Comparison of ENCODE assay signal across 39 mouse cellular contexts in the genomic region with DNA sequence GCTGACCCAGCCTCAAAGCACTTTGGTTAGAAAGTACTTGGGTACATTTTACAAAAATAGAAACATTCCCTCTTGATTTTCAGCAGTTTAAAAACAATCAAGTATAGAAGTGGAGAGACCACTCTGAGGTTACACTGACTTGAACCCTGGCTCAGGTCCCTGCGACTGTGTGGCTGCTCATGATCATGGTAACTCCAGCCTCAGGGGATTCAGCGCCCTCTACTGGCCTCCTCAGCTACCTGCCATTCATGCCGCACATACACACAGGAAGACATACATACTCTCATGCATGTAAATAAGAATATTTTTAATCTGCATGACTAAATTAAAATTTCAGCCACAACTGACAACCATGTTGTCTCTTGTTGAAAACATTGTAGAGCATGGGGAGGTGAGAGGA. TPM values are rescaled to one million over a fixed set of nuclear protein-coding genes. Genes with fewer than 3 reads are reported as not detected.
DNase-seq lines count a peak whose midpoint lies in the region; ATAC-seq and TF ChIP-seq lines count a peak whose summit lies in the region.
"Had no signal": no experiment of that assay in that cellular context is flagged by ENCODE, and none has a peak within 500 bp of the region (broad histone marks: within the 10 kb centered on the region; RNA-seq: fewer than 3 reads in every experiment).

No protein-coding gene starts in this region.

- H3K36me3 ChIP-seq in heart, adult 2 months (ENCODE audit: control insufficient read depth, insufficient read depth, low read length): no peaks in the 10 kb centered on the region
- H3K36me3 ChIP-seq in heart, embryonic 11.5 days (ENCODE audit: control insufficient read depth, insufficient read depth, low read length): no peaks in the 10 kb centered on the region
- H3K36me3 ChIP-seq in lung, embryonic 14.5 days (ENCODE audit: insufficient read depth): no peaks in the 10 kb centered on the region
- H3K36me3 ChIP-seq in E14TG2a.4 (ENCODE audit: insufficient read depth, low read length): no peaks in the 10 kb centered on the region
- H3K36me3 ChIP-seq in forebrain, embryonic 16.5 days (ENCODE audit: control insufficient read depth, insufficient read depth): no peaks in the 10 kb centered on the region
- H3K36me3 ChIP-seq: G1E; heart, embryonic 13.5 days; hindbrain, embryonic 15.5 days; kidney, embryonic 15.5 days; liver, embryonic 13.5 days; lung, embryonic 15.5 days; midbrain, embryonic 13.5 days; neural tube, embryonic 15.5 days had no signal

- DNase-seq in heart, adult 2 months: no peak
- no peak for DNase-seq in lung, embryonic 14.5 days
- DNase-seq in lung, adult 2 months: no peak
- DNase-seq in ZHBTc4 (ENCODE audit: low read depth, low spot score): peak; percentile 39
- no peak for DNase-seq in adrenal gland, adult (ENCODE audit: inconsistent age in 2 of 2, low spot score in 1 of 2)
- DNase-seq: adrenal gland, postnatal 25 days; cerebellum, adult 8-10 months; cerebellum, postnatal 25 days; heart, postnatal 10 days; kidney, adult 11 months; kidney, postnatal 36 days; layer of hippocampus, postnatal 36 days; left cerebral cortex, postnatal 4 days; liver, embryonic 13.5 days; lung, postnatal 36 days; retina, postnatal 1 day; spleen, adult 18-20 months; thymus, postnatal 4 days had no signal

- H3K9ac ChIP-seq in heart, adult 2 months (ENCODE audit: low read depth, low read length): no peak overlapping the region
- no peak overlapping the region for H3K9ac ChIP-seq in heart, embryonic 11.5 days (ENCODE audit: low read depth, low read length)
- H3K9ac ChIP-seq in lung, embryonic 14.5 days: no peak overlapping the region
- no peak overlapping the region for H3K9ac ChIP-seq in forebrain, embryonic 16.5 days (replicated peaks; ENCODE audit: low read depth, low read length)
- H3K9ac ChIP-seq: heart, embryonic 13.5 days; hindbrain, embryonic 15.5 days; kidney, embryonic 15.5 days; liver, embryonic 13.5 days; lung, embryonic 15.5 days; midbrain, embryonic 13.5 days; neural tube, embryonic 15.5 days had no signal

- no peak overlapping the region for H3K27ac ChIP-seq in heart, adult 2 months
- no peak overlapping the region for H3K27ac ChIP-seq in heart, embryonic 11.5 days (ENCODE audit: low read depth, low read length)
- no peak overlapping the region for H3K27ac ChIP-seq in lung, embryonic 14.5 days (ENCODE audit: low read depth)
- no peak overlapping the region for H3K27ac ChIP-seq in forebrain, embryonic 16.5 days (ENCODE audit: low read length)
- H3K27ac ChIP-seq: heart, embryonic 13.5 days; hindbrain, embryonic 15.5 days; kidney, embryonic 15.5 days; liver, embryonic 13.5 days; lung, embryonic 15.5 days; midbrain, embryonic 13.5 days; neural tube, embryonic 15.5 days had no signal

- TF ChIP-seq EP300 in heart, adult 2 months (IDR thresholded peaks at IDR 0.05; ENCODE audit: insufficient read depth, low read depth, low read length): no peak

- H3K27me3 ChIP-seq in heart, adult 2 months (ENCODE audit: control insufficient read depth, insufficient read depth, low read length): no peaks in the 10 kb centered on the region
- H3K27me3 ChIP-seq in heart, embryonic 11.5 days (ENCODE audit: control insufficient read depth, insufficient read depth, low read length): no peaks in the 10 kb centered on the region
- H3K27me3 ChIP-seq in lung, embryonic 14.5 days (ENCODE audit: insufficient read depth, low read length): no peaks in the 10 kb centered on the region
- no peaks in the 10 kb centered on the region for H3K27me3 ChIP-seq in E14TG2a.4 (ENCODE audit: insufficient read depth, low read length)
- no peaks in the 10 kb centered on the region for H3K27me3 ChIP-seq in forebrain, embryonic 16.5 days (replicated peaks; ENCODE audit: control insufficient read depth, insufficient read depth, low read length)
- H3K27me3 ChIP-seq: heart, embryonic 13.5 days; hindbrain, embryonic 15.5 days; kidney, embryonic 15.5 days; liver, embryonic 13.5 days; lung, embryonic 15.5 days; midbrain, embryonic 13.5 days; neural tube, embryonic 15.5 days had no signal

- TF ChIP-seq POLR2A in heart, adult 2 months (IDR thresholded peaks at IDR 0.05; ENCODE audit: insufficient read depth, low read depth, low read length): no peak
- no peak for TF ChIP-seq POLR2A in lung, adult 2 months (IDR thresholded peaks at IDR 0.05; ENCODE audit: borderline replicate concordance, extremely low read depth, low read depth, low read length)

- 89% methylated on average over 3 of the region's 3 CpGs for WGBS in heart, adult 2 months
- WGBS in heart, embryonic 11.5 days (ENCODE audit: insufficient replicate concordance): 90% methylated on average over 3 of the region's 3 CpGs
- WGBS in lung, embryonic 14.5 days: 90% methylated on average over 3 of the region's 3 CpGs
- 90% methylated on average over 3 of the region's 3 CpGs for WGBS in lung, adult 2 months
- WGBS in forebrain, embryonic 16.5 days: 86% methylated on average over 3 of the region's 3 CpGs

- intact Hi-C loops in heart, adult 2 months (cut with DNase I): loop anchor here (10.0 kb wide), 1 partner anchor 129 kb away; no protein-coding TSS in a partner anchor

- H3K4me3 ChIP-seq in heart, adult 2 months: no peak overlapping the region
- H3K4me3 ChIP-seq in heart, embryonic 11.5 days (ENCODE audit: low read depth, low read length): no peak overlapping the region
- no peak overlapping the region for H3K4me3 ChIP-seq in lung, embryonic 14.5 days (ENCODE audit: low read depth, low read length)
- H3K4me3 ChIP-seq in lung, adult 2 months (replicated peaks; ENCODE audit: extremely low read depth, low read depth, low read length): no peak overlapping the region
- H3K4me3 ChIP-seq in E14TG2a.4 (replicated peaks; ENCODE audit: low read length): no peak overlapping the region
- H3K4me3 ChIP-seq in forebrain, embryonic 16.5 days (replicated peaks; ENCODE audit: low read length): no peak overlapping the region
- H3K4me3 ChIP-seq: heart, embryonic 13.5 days; hindbrain, embryonic 15.5 days; kidney, embryonic 15.5 days; liver, embryonic 13.5 days; lung, embryonic 15.5 days; megakaryocyte, embryonic 14.5 days; midbrain, embryonic 13.5 days; neural tube, embryonic 15.5 days had no signal

- ATAC-seq in heart, embryonic 11.5 days (replicated peaks; ENCODE audit: insufficient number of reproducible peaks, low FRiP score, low TSS enrichment): no peak
- no peak for ATAC-seq in lung, embryonic 14.5 days (ENCODE audit: insufficient read depth)
- ATAC-seq in forebrain, embryonic 16.5 days: no peak
- ATAC-seq: CD4-positive, CD25-positive, alpha-beta regulatory T cell, adult 4 months; forebrain, embryonic 14.5 days; inflammation-experienced regulatory T-cells, adult 6 months; midbrain, embryonic 13.5 days had no signal

- no peak overlapping the region for H3K4me2 ChIP-seq in heart, embryonic 11.5 days
- H3K4me2 ChIP-seq in lung, embryonic 14.5 days: no peak overlapping the region
- H3K4me2 ChIP-seq in forebrain, embryonic 16.5 days (ENCODE audit: low read length): no peak overlapping the region
- H3K4me2 ChIP-seq: heart, embryonic 13.5 days; hindbrain, embryonic 15.5 days; kidney, embryonic 15.5 days; liver, embryonic 13.5 days; lung, embryonic 15.5 days; midbrain, embryonic 13.5 days; neural tube, embryonic 15.5 days had no signal

- peaks cover 3% of the 10 kb centered on the region for H3K4me1 ChIP-seq in heart, adult 2 months (ENCODE audit: control insufficient read depth, insufficient read depth, low read length)
- peaks cover 2% of the 10 kb centered on the region; the same call in 1 of the 2 replicates for H3K4me1 ChIP-seq in heart, embryonic 11.5 days (ENCODE audit: control insufficient read depth, insufficient read depth, low read length)
- H3K4me1 ChIP-seq in lung, embryonic 14.5 days (ENCODE audit: insufficient read depth): no peaks in the 10 kb centered on the region
- peaks cover 7% of the 10 kb centered on the region for H3K4me1 ChIP-seq in lung, adult 2 months (ENCODE audit: control insufficient read depth, insufficient read depth, low read length)
- no peaks in the 10 kb centered on the region for H3K4me1 ChIP-seq in E14TG2a.4 (replicated peaks; ENCODE audit: low read depth, low read length)
- H3K4me1 ChIP-seq in forebrain, embryonic 16.5 days (replicated peaks; ENCODE audit: control insufficient read depth, insufficient read depth, low read length): peaks cover 6% of the 10 kb centered on the region; the same call in 1 of the 2 replicates
- H3K4me1 ChIP-seq: liver, embryonic 13.5 days; megakaryocyte, embryonic 14.5 days had no signal

- TF ChIP-seq CTCF in heart, adult 2 months (IDR thresholded peaks at IDR 0.05): peak; percentile 17; the same call in 1 of the 2 replicates
- 0 out of 2 replicates have a peak, but pooled peaks have one; percentile 24 for TF ChIP-seq CTCF in lung, embryonic 14.5 days (IDR thresholded peaks at IDR 0.05; ENCODE audit: low read depth)
- no peak for TF ChIP-seq CTCF in lung, adult 2 months (IDR thresholded peaks at IDR 0.05; ENCODE audit: insufficient read depth, low read length)
- peak; percentile 52 for TF ChIP-seq CTCF in E14TG2a.4 (conservative IDR thresholded peaks at IDR 0.05; ENCODE audit: low read length)

- H3K79me2 ChIP-seq in heart, adult 2 months (replicated peaks; ENCODE audit: control insufficient read depth, insufficient read depth, low read length): no peaks in the 10 kb centered on the region

- H3K9me3 ChIP-seq in heart, embryonic 11.5 days (replicated peaks; ENCODE audit: control insufficient read depth, low read length): peaks cover 4% of the 10 kb centered on the region; the same call in 1 of the 2 replicates
- no peaks in the 10 kb centered on the region for H3K9me3 ChIP-seq in lung, embryonic 14.5 days (ENCODE audit: low read depth, low read length)
- no peaks in the 10 kb centered on the region for H3K9me3 ChIP-seq in E14TG2a.4 (ENCODE audit: low read length)
- no peaks in the 10 kb centered on the region for H3K9me3 ChIP-seq in forebrain, embryonic 16.5 days (ENCODE audit: control insufficient read depth, low read length)
- H3K9me3 ChIP-seq: heart, embryonic 13.5 days; hindbrain, embryonic 15.5 days; kidney, embryonic 15.5 days; liver, embryonic 13.5 days; lung, embryonic 15.5 days; midbrain, embryonic 13.5 days; neural tube, embryonic 15.5 days had no signal

RNA-seq across cellular contexts. Expression of gene Tuba3b, which starts 50.2 kb away (rescaled TPM):
- total RNA-seq in heart, adult 2 months (2021): under 1 TPM; 0.20 to 0.31 TPM
- polyA plus RNA-seq in heart, adult 2 months (2012; rRNA removed): 0.67 and 0.68 TPM in 2 replicates
- polyA plus RNA-seq in heart, embryonic 11.5 days (2014; fragmentation: Nextera tagmentation; extraction: Ambion mirVana): not detected in 2 replicates
- polyA plus RNA-seq in lung, embryonic 14.5 days (2014; fragmentation: Nextera tagmentation; extraction: Ambion mirVana): not detected in 2 replicates
- 0.08 and 0.16 TPM in 2 replicates for polyA plus RNA-seq in lung, adult 2 months (2012; rRNA removed)
- polyA plus RNA-seq in forebrain, embryonic 16.5 days (2015; fragmentation: Nextera tagmentation; extraction: Ambion mirVana): not detected in 2 replicates
- total RNA-seq: adrenal gland, adult 18-20 months; adrenal gland, postnatal 25 days; G1E; gastrocnemius, adult 8-10 months; gastrocnemius, postnatal 4 days; hematopoietic stem cell, adult 5-6 weeks; layer of hippocampus, postnatal 36 days; left cerebral cortex, postnatal 4 days had no signal
- polyA plus RNA-seq: CD4-positive, CD25-positive, alpha-beta regulatory T cell, adult 4 months; embryonic facial prominence, embryonic 11.5 days; forebrain, embryonic 14.5 days; G1E; heart, embryonic 13.5 days; hindbrain, embryonic 15.5 days; inflammation-experienced regulatory T-cells, adult 6 months; kidney, embryonic 15.5 days; limb, embryonic 14.5 days; liver, embryonic 13.5 days; lung, embryonic 15.5 days; midbrain, embryonic 13.5 days; neural tube, embryonic 15.5 days; stomach, embryonic 16.5 days had no signal

RNA-seq across cellular contexts. Expression of gene Lmntd1, which starts 51.6 kb away (rescaled TPM):
- total RNA-seq in heart, adult 2 months (2021): 1 to 10 TPM; 2.0 to 2.2 TPM
- 6.7 and 11.4 TPM in 2 replicates for polyA plus RNA-seq in heart, adult 2 months (2012; rRNA removed)
- 4.5 and 8.0 TPM in 2 replicates for polyA plus RNA-seq in heart, embryonic 11.5 days (2014; fragmentation: Nextera tagmentation; extraction: Ambion mirVana)
- 0.29 and 1.0 TPM in 2 replicates for polyA plus RNA-seq in lung, embryonic 14.5 days (2014; fragmentation: Nextera tagmentation; extraction: Ambion mirVana)
- polyA plus RNA-seq in lung, adult 2 months (2012; rRNA removed): 1.7 and 4.5 TPM in 2 replicates
- polyA plus RNA-seq in forebrain, embryonic 16.5 days (2015; fragmentation: Nextera tagmentation; extraction: Ambion mirVana): 0.70 and 0.73 TPM in 2 replicates
- total RNA-seq: hematopoietic stem cell, adult 5-6 weeks had no signal
- polyA plus RNA-seq: CD4-positive, CD25-positive, alpha-beta regulatory T cell, adult 4 months; G1E; inflammation-experienced regulatory T-cells, adult 6 months; liver, embryonic 13.5 days had no signal
